Mouse (Mus musculus) G1E-ER4 (cell line): ENCODE measurements around the gene Adck2. TPM values are rescaled to one million over a fixed set of nuclear protein-coding genes. Genes with fewer than 3 reads are reported as not detected.

Experiments used
- GATA1 ChIP-seq: IDR thresholded peaks from one replicate; pipeline ENCODE4 v1.8.0; 2012; ENCODE audit warnings: low read length, inconsistent platforms
- polyA plus RNA-seq: library from polyadenylated mRNA; stranded (reverse); fragments of >175 nt; gene quantifications from 2 replicates; pipeline ENCODE4 v1.2.3, GENCODE M21; 2012

The Adck2 gene
- polyA plus RNA-seq: 10.9 and 12.2 TPM in 2 replicates

DNA sequence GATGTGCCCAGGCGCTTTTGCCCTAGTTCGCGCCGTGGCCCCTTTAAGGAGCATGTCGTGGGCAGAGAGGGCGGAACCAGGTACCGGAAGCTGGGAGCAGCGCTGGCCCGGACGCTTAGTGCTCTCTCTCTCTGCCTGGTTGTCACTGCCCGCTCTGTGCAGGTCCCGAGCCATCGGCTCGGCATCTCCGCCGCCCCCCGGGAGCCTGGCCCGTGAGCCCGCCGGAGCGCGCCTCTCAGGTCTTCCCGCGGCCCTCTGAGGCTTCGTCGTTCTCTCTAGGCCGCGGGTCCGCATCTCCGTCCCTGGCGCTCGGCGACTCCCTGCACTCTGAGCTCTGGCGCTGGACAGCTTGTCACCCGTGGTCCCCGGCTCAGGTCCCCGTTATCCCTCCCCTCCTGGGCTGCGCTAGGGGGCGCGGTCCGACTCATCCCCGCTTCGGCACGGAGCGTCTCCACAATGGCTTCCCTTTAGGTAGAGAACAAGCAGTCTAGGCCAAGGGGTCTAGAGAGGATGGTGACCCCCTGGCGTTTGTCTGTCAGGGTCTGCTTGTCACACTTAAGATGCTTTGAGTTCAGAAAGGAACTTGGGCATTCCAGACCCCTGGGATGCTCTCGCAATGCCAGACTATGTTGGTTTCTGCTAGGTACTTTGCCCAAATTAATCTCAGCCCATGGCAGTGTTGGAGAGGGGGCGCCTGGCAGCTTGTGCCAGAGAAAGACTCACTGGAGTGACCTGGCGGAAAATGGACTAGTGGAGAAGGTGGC, at the start of gene Adck2:
Adck2 (plus strand) TSS at position 83 of the 764 bp plus-strand sequence.
- no peak for TF ChIP-seq GATA1

DNA sequence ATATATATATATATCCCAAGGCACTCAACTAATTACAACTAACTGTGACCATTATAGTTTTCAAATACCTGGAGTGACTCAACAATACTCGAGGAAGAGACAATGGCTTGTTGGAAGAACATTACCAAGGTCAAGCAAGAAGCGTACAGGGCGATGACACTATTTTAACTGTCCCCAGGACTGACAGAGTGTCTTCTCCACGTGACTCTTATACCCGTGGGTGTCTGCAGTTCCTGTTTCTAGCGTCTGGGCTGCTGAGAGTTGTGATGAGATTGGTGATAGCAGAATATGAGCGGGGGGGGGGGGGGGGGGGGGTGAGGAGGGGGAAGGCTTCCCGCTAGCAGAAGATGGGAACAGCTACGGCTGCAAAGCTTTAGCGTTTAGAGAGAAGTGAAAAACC, 46.9 kb upstream of the Adck2 start:
- TF ChIP-seq GATA1: no peak

- no peak for TF ChIP-seq GATA1
These were observed 46.3 kb upstream of the Adck2 start for GRCm38 (mm10) chr6:39527337-39527784.

DNA sequence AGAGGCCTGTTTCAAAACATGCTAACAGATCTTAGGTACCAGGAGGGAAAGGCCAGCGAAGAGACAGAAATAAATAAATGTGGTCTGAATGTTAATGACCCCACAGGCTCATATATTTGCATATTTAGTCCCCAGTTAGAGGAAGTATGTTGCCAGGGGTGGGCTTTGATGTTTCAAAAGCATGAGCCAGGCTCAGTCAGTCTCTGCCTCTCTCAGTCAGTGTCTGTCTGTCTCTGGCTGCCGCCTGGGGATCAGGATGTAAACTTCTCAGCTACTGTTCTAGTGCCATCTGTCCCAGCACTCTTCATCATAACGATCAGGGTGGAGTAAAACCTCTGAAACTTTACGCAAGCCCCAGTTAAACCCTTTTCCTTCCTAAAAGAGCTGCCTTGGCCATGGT, 45.9 kb upstream of the Adck2 start:
- no peak for TF ChIP-seq GATA1

DNA sequence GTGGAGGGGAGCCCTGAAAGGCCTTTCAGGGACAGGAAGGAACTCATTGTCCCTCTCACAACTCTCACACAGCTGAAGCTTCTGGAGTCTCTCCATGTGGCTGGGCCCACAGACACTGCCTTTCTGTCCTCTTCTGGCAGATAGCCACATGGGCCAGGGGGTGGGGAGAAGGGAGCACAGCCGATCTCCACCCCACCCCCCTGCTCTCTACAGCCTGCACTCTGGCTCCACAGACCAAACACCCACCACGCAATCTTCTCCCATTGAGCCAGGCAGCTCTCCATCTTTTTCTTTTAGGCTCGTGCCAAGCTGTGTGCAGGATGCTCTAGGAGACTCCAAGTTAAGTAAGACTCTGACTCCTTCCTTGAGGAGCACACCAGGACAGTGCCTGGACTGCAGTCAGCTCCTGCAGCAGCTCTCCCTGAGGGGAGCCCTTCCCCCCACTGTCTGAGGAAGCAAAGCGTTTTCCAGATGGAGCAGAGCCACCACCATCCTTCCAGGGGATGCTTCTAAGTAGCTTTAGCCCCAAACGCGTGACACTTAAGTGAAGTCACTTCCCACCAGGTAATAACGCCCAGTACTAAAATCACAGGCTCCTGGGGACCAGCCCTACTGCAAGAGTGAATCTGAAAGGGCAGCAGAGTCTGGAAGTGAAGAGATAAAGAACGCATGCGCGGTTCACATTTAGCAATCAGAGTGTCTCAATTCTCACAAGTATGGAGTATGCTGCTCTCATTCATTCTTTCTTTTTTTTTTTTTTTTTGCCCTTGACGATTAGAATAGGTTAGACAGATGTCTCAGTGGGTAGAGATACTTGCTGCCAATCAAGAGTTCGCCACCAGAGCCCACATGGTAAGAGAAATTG, 44.8 kb upstream of the Adck2 start:
- no peak for TF ChIP-seq GATA1

- TF ChIP-seq GATA1: no peak
These were observed 38.7 kb upstream of the Adck2 start for GRCm38 (mm10) chr6:39534944-39535343.

- no peak for TF ChIP-seq GATA1
These were observed 37.1 kb upstream of the Adck2 start for GRCm38 (mm10) chr6:39536621-39537020.

- TF ChIP-seq GATA1: no peak
These were observed 36.4 kb upstream of the Adck2 start for GRCm38 (mm10) chr6:39537276-39537675.

GRCm38 (mm10) chr6:39538227-39538626, 35.4 kb upstream of the Adck2 start:
- TF ChIP-seq GATA1: no peak

GRCm38 (mm10) chr6:39539679-39540155, 34.0 kb upstream of the Adck2 start:
- TF ChIP-seq GATA1: no peak

- TF ChIP-seq GATA1: no peak
These were observed 33.1 kb upstream of the Adck2 start for GRCm38 (mm10) chr6:39540563-39540962.

DNA sequence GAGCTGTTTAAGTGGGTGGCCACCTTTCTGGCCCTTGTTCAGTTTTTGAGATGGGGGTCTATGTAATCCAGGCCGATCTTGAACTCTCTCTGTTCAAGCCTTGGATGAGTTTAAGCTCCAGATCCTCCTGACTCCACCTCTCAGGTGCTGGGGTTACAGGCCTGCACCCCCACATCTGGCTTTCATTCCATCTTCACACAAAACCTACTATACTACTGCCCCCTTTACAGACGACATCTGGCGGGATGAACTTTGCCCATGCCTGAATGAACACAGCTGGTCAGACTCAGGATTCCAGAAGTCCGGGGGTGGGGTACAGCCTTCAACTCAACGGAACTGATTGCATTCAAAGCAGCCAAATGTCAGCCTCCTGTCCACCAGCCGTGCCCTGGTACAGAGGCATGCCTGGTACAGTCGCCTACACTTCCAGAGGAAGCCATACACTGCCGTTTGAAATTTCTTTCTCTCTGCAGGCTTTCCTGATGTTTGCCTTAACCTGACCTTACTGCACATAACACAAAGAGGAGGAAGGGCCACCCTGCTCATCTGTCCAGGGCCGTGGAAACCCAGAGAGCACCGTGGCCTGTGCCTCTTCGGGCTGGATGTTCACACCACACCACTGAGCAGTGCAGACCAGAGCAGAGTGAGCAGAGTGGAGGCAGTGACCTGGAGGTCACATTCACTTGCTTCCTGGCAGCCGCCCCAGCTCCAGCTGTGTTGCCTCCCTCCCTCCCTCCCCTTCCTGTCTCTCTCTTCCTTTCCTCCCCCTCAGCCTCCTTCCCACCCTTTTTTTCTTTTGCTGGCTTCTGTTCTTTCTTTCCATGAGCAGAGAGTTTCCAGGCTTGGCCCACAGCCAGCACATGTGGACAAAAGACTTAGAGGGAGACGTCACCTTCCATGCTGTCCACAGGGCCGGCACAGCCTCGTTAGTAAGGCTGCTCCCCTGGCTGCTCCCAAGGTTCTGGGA, 30.8 kb upstream of the Adck2 start:
- TF ChIP-seq GATA1: no peak

DNA sequence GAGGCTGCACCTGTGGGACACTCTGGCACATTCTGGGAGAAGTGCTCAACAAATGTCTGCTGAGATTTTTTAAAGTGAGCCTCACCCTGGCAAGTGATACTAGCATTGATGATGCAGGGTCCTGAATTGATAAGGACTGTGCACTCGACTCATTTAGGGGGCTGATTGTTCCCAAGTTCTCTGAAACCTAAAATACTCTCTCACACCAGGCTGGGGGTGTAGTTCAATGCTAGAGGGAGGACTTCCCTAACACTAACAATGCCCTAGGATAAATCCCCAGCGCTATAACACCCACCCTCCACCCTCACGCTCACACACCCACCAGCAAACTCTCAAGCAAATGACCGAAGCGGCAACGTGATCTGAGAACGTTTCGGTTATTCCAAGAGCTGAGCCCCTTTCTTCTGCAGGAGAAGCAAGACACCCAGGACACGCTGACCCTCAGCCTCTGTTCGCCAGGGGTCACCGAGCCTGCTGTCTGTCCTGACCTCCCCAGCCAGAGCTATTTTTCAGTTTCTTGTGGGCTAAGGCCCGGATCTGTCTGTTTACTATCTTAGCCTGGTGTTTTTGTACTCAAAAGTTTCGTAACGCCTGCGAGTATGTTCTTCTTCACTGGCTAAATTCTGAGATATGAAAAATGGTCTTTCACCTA, 29.8 kb upstream of the Adck2 start:
- TF ChIP-seq GATA1: no peak

GRCm38 (mm10) chr6:39545474-39545873, 28.2 kb upstream of the Adck2 start:
- no peak for TF ChIP-seq GATA1

DNA sequence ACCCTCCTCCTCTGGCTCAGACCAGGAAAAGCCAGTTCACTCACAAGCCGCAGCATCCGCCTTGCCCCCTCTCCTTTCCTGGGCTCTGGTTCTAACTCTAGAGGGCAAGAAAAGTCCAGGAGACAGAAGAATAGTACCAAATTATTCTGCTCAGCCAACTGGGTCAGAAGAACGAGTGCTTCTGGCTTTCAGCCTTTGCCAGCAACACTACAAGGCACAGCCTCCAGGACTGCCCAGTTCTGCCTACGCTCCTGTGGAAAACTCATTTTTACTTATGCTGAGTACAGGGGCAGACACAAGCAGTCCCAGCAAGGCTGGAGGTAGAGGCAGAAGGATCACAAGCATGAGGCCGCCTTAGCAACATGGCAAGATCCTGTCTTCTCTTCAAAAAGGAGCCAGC, 25.6 kb upstream of the Adck2 start:
- TF ChIP-seq GATA1: no peak
